Mouse (Mus musculus) brain, embryonic 14.5 days (tissue): ENCODE results near the gene Fndc10. TPM values are rescaled to one million over a fixed set of nuclear protein-coding genes. Genes with fewer than 3 reads are reported as not detected.
"Not testable (repeated sequence)": the region's sequence is repeated elsewhere in the genome, so short reads cannot be mapped to it uniquely, and the experiment has no call there.

Source experiments
- DNase-seq: peaks from one replicate; pipeline ENCODE4 v3.0.0-alpha.2; 2011; ENCODE audit warnings: low read depth
- CTCF ChIP-seq: fragments of 200-500 bp; IDR thresholded peaks from 2 replicates; pipeline ENCODE4 v1.5.1; 2012; ENCODE audit warnings: inconsistent platforms, mild to moderate bottlenecking, moderate library complexity, borderline replicate concordance; ENCODE audit not compliant: insufficient read depth, insufficient read length; ENCODE audit errors: extremely low read depth
- POLR2A ChIP-seq: fragments of 200-500 bp; IDR thresholded peaks from 2 replicates; pipeline ENCODE4 v1.6.1; 2012; ENCODE audit warnings: mild to moderate bottlenecking, inconsistent platforms, borderline replicate concordance; ENCODE audit not compliant: poor library complexity, insufficient read depth, insufficient read length, severe bottlenecking; ENCODE audit errors: extremely low read depth
- polyA plus RNA-seq: library from polyadenylated mRNA; depleted of rRNA; stranded (reverse); fragments of >200 nt; gene quantifications from 2 replicates; pipeline ENCODE4 v1.2.3, GENCODE M21; 2012

The Fndc10 gene
- polyA plus RNA-seq, 1 experiment: 27.0 TPM

GRCm38 (mm10) chr4:155656214-155656751 lies 37.9 kb upstream of the Fndc10 start:
- TF ChIP-seq CTCF (no peak), POLR2A (no peak)
- no peak for DNase-seq

- no peak for TF ChIP-seq POLR2A
- TF ChIP-seq CTCF: no peak
- no peak for DNase-seq
These were observed 35.2 kb upstream of the Fndc10 start for GRCm38 (mm10) chr4:155658961-155659360.

DNA sequence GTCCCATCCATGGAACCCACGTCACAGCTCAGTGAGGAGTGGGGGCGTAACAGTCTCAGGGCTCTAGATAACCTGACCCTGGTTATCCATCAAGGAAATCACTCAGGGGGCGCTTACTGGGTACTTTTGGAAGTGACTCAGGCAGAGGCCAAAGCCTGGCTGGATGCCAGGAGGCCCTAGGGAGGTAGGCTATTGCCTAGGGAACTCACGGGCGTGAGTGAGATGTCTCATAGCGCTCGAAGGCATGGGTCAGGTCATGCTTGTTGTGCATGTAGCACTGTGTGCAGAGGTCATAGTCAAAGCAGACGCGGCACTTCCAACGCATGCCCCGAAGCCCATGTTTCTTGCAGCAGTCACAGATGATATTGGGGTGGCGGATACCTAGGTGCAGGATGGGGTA lies 33.5 kb upstream of the Fndc10 start:
- DNase-seq: no peak
- TF ChIP-seq CTCF: no peak
- no peak for TF ChIP-seq POLR2A

DNA sequence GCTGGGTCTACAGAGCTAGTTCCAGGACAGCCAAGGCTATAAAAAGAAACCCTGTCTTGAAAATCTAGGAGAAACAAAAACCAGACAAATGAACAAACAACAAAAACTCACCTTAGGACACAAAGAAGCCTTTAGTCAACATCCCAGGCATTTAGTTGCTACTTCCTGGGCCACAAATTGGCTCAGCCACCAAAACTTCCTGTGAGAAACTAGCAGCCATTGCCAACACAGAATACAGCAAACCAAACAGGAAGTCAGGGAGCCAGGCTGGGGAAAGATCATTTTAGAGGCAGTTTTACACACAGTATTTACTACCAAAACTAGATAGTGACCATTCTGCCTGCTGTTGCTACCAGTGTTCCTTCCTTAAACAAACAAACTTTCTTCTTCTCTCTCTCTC lies 27.2 kb upstream of the Fndc10 start:
- TF ChIP-seq POLR2A (no peak), CTCF (no peak)
- DNase-seq: no peak

GRCm38 (mm10) chr4:155668689-155669597 lies 25.2 kb upstream of the Fndc10 start, which contains the start of gene Mib2:
Mib2 (minus strand) TSS chr4:155669198.
- TF ChIP-seq POLR2A: peak; percentile 35; the same call in 1 of the 2 replicates
- TF ChIP-seq CTCF: no peak
- DNase-seq: peak; percentile 99

DNA sequence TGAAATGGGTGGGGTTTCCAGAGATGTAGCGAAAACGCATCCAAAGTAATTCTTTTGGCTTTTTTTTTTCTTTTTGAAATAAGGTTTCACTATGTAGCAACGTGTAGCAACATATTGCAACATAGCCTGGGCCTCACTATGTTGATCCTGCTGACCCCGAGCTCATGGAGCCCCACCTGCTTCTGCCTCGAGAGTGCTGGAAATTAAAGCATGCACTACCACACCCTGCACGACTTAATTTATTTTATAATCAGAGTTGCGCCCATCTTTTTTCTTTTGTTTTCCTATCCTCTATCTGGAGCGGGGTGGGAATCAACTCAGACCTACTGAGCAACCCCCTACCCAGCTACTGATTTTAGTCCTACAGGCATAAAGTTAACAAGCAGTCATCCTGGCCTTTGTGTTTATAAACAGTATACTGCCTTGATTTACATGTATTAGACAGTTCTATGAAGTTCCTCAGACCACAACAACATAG lies 24.5 kb upstream of the Fndc10 start:
- TF ChIP-seq POLR2A: no peak
- no peak for TF ChIP-seq CTCF

DNA sequence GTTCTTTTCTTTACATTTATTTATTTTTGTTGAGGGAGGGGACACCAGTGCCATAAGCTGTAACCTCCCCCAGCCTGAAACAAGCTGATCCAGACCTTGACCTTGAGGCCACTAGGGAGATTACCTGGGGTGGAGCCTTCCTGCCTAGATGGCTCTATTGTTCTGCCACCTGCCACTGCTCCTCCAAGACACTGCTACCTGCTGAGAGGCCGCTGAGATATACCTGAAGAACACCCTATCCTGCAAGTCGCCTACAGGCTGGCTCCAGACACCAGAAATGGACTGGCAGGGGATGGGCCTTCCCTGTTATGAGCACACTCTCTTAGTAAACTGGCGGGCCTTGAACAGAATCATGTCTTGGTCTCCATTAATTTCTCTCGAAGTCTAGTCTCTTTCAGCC lies 23.9 kb upstream of the Fndc10 start:
- DNase-seq: not testable (repeated sequence)

More for the DNA sequence above, 24.5 kb upstream of the Fndc10 start:
- no peak for DNase-seq

GRCm38 (mm10) chr4:155672082-155672481 lies 22.1 kb upstream of the Fndc10 start:
- TF ChIP-seq POLR2A: no peak
- TF ChIP-seq CTCF: no peak
- no peak for DNase-seq

DNA sequence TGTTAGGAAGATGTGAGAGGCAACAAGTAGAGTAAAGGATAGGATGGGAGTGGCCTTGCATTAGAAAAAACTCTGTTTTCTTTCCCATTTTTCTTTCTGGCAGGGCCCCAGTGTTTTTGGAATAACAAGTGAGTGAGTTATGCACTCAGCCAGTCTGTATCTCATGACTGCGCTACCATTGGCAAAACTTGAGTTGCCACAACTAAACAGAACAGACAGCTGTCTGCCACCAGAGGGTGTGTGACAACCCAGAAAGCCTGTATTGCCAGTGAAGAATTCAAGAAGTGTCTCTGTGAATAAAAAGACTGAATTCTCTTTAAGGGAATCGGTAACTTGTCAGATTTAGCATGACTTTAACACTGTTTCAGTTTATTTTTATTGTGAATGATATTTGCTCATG lies 18.2 kb upstream of the Fndc10 start:
- TF ChIP-seq CTCF (peak; percentile 32; the same call in 1 of the 2 replicates), POLR2A (no peak)
- peak; percentile 35 for DNase-seq

DNA sequence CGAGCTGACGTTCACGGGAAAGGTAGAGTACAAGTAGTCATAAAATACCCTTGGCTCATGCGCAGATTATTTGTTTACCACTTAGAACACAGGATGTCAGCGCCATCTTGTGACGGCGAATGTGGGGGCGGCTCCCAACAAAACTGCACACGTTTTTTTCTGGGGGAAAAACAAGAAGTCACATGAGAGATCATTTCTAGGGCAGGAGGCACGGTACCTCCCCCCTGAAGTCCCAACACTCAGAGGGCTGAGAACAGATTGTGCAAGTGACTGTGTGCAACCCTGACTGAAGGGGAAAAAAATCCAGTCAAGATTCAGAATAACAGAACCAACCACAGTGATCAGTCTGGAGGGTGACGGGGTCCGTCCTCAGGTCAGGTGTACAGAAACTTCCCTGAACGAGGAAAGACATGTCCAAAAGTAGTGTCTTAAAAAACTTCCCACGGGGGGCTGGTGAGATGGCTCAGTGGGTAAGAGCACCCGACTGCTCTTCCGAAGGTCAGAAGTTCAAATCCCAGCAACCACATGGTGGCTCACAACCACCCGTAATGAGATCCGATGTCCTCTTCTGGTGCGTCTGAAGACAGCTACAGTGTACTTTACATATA lies 10.4 kb upstream of the Fndc10 start:
- DNase-seq: not testable (repeated sequence)

DNA sequence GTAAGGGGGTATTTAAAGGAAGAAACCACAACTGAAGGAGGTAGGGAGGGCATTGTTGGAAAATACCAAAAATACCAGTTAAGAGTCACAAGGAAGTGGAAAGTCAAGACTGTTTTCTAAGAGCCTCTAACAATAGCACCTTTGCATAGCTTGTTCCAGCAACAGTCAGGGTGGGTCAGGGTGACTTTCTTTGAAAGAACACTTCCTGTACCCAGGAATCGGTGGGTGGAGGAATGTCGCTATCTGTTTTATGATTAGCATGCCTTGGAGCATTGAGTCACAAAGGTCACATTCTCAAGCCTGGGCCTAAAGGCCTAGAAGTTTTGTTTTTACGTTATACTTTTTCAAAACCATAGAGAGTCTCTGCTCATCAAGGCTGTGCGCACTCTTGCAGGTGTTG lies 6.4 kb upstream of the Fndc10 start:
- DNase-seq: not testable (repeated sequence)
